Mouse (Mus musculus) G1E (cell line): ENCODE data around the gene Tbc1d23.

Experiments used
- CTCF ChIP-seq: IDR thresholded peaks from 2 replicates; pipeline ENCODE4 v1.5.1; 2012; ENCODE audit warnings: low read depth, low read length, inconsistent platforms, mixed read lengths
- GATA1 ChIP-seq: IDR thresholded peaks from 2 replicates; pipeline ENCODE4 v1.6.1; 2012; ENCODE audit warnings: borderline replicate concordance, low read length, inconsistent platforms, mixed read lengths
- TAL1 ChIP-seq: conservative IDR thresholded peaks from 2 replicates; pipeline ENCODE4 v1.6.1; 2012; ENCODE audit warnings: low read depth, low read length, inconsistent platforms, mixed read lengths

GRCm38 (mm10) chr16:57155899-57156298, 75.4 kb downstream of the Tbc1d23 start:
- TF ChIP-seq CTCF (no peak), TAL1 (no peak), GATA1 (no peak)
